Mouse (Mus musculus): ENCODE data around the gene Hexim2.

DNA sequence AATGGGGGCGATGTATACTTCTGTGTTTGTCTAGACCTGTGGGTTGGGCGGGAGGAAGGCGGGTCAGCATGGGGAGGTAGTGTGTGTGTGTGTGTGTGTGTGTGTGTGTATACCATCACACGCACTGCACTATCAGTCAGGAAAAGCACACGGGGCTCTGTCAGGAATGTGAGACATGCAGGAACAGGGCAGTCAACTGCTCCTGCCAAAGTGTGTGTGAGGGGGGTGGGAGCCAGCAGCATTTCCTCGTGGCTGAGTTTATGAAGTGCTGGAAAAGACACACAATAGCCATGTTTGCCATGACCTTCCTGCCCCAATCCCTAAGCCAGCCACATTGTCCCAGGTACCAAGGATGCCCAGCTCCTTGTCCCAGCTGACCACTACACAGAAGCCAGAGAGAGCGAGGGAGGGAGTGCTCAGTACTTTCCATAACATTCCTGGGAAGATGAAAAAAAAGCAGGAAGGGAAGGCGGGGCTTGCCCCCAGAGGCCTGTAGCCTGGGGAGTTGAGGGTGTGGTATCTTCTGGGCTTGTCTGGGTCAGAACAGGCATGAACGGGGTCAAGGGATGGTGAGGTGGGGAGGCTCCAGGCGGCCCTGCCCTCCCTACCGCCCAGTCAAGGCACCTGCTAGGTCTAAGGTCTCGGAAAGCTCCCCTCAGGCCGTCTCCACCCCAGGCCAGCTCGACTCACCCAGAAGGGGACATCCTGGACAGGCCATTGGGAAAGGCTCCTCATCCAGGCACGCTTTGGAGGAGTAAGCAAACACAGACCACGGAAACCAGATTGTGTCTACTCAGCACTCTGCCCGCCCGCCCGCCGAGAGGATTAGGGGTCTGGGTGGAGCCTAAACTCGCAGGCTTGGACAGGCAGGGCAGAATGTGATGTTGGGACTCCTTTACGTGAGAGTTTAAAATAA lies 35.0 kb upstream of the Hexim2 start:
- no peak for TF ChIP-seq CTCF (IDR thresholded peaks at IDR 0.05; ENCODE audit: borderline replicate concordance, extremely low read depth, insufficient read depth, insufficient read length)
- TF ChIP-seq POLR2A (IDR thresholded peaks at IDR 0.05; ENCODE audit: borderline replicate concordance, extremely low read depth, insufficient read depth, insufficient read length, poor library complexity, severe bottlenecking) = no peak

Measured in brain, embryonic 14.5 days (tissue).